Mouse (Mus musculus): Measurements from ENCODE around the gene Morn1.
A peak's percentile ranks its signal among the peaks of the same experiment; 100 is the strongest.

The Morn1 gene

GRCm38 (mm10) chr4:155142836-155143235 lies 56.5 kb downstream of the Morn1 start:
- no peak for DNase-seq

DNA sequence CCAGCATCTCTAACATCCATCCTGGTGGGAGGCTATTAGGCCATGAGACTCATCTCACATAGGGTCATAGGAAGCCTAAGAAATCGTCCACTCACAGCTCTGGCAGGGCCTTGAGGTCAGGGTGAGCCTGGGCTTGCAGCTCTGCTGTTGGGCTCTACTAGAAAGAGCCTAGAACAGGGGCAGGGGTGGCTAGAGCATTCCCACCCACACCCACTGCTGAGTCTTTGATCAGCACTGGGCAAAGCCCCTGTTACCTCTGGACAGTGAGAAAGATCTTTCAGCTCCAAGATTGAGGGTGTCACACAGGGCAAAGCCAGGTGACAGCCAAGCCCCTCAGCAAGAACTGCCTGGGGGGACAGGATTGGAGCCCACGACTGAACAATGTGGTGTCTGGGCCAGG lies 57.0 kb downstream of the Morn1 start:
- no peak for DNase-seq

DNA sequence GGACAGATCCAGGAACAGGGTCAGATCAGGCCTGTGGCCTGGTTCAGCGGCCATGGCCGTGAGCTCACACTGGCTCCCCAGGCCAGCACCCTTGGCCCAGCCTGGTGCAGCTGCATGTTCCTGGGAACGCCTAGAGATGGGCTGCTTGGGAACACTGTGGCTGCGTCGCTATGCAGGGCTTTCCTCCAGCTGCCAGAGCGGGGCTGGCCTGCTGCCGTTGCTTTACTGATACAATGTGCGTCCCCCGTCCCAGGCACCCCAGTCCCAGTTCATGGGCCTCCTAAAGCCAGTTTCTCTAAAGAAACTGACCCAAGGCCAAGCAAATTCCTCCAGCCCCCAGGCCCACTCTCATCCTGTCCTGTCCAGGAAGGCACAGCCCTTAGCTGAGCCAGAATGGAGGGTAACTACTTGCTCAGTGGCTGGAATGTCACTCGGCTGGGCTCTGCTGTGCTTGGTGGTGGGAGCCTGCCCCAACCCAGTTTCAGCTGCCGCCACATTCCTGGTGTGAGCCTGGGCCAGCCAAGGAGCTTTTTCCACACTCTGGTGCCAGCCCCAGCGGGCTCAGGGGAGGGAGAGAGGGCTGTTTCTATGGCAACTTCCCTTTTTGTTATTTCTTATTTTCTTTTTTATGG lies 57.6 kb downstream of the Morn1 start:
- peak; percentile 54 for DNase-seq

DNA sequence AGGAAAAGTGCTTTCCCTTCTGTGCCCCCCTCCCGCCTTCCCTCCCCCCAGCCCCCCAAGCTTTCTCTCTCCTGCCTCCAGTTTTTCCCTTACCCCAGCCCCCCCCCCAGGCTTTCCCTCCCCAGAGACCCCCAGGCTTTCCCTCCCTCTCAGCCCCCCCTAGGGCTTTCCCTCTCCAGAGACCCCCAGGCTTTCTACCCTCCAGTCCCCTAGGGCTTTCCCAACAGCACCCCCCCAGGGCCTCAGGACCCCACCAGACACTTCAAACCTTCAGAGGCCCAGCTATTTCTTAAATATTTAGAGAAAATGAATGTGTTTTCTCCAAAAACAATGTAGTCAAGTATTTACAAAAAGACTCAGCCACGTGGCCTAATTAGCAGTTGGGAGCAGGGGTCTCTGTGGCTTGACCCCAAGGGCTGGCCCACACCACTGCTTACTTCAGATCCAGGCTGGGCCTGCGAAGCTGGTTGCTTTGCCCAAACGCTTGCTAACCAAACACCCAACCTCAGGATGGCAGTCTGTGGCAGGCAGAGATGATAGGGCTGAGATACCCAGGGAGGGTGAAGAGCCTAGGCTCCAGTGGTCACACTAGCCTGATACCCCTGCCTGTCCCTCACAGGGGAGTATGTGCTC lies 58.3 kb downstream of the Morn1 start:
- no peak for DNase-seq

- no peak for DNase-seq
These were observed 59.9 kb downstream of the Morn1 start for GRCm38 (mm10) chr4:155146107-155146823.

DNA sequence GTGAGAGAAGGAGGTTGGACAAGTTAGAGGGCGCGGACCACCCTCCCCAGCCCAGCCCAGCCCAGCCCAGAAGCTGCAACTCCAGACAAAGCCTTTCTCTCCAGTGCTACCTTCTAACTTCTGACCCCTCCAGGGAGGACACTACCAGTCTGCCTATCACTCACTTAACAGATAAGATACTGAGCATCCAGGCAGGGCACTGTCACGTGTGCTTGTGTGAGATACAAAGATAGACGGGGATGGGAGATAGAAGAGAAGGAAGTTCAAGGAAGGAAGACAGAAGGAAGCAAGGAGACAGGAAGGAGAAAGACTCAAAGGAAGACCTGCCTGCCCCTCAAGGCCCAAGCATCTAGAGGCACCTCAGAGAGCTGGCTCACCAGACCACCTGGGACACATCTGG lies 62.1 kb downstream of the Morn1 start:
- DNase-seq: no peak

GRCm38 (mm10) chr4:155148910-155149698 lies 62.7 kb downstream of the Morn1 start:
- no peak for DNase-seq

GRCm38 (mm10) chr4:155149941-155150275 lies 63.5 kb downstream of the Morn1 start:
- no peak for DNase-seq

DNA sequence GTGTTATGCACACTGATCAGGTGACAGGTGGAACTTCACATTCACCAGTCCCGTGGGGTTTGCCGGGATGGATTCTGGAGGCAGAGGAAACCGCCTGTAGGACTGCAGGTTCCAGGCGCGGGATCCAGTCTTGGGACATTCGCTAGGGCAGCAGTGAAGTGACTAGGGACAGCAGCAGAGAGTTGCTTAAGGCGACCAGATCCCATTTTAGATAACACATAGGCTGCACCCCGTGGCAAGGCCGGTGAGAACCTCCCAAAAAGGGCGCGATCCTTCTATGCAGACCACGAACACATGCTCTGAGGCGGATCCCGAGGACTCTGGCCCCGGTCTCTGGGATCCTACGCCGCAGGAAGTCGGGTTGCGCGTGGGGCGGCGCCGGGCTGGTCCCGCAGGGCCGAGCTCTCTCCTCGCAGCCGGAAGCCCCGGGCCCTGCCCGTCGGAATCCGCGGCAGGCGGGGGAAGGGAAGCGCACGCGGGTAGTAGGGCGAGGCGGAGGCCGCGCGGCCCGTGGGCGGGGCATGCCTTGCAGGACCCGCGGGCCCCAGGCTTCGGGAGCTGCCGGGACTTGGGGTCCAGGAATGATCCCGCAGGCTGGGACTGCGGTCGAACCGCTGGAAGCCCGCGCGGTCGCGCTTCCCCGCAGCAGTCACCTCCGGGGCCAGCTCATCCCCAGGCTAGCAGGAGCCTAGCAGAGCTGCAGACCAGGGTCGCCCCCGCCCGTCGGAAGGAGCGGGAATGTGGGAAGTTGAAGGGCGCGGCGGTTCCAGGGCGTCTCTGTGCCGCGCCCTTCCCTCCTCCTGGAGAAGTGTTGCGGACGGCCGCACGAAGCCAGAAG lies 64.1 kb downstream of the Morn1 start:
- peak; percentile 70 for DNase-seq

GRCm38 (mm10) chr4:155151221-155151788 lies 64.9 kb downstream of the Morn1 start:
- DNase-seq: no peak

GRCm38 (mm10) chr4:155151845-155152244 lies 65.5 kb downstream of the Morn1 start:
- no peak for DNase-seq

DNA sequence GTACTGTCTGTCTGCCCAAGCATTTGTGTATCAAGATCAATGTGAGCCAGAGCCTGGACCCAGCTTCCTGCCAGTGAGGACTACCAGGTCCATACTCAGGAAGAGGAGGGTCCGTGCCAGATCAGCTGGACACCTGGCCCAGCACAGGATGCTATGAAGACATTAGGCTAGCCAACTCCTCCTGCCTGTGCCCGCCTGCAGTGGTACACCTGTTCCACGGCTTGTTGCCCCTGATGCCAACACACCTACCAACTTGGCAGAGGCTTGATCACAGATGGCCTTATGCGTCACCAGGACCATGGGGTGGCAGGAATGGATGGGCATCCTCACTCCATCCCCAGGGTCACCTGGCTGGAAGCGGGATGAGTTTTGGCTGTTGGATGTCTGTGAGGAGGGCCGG lies 66.1 kb downstream of the Morn1 start:
- DNase-seq: no peak

DNA sequence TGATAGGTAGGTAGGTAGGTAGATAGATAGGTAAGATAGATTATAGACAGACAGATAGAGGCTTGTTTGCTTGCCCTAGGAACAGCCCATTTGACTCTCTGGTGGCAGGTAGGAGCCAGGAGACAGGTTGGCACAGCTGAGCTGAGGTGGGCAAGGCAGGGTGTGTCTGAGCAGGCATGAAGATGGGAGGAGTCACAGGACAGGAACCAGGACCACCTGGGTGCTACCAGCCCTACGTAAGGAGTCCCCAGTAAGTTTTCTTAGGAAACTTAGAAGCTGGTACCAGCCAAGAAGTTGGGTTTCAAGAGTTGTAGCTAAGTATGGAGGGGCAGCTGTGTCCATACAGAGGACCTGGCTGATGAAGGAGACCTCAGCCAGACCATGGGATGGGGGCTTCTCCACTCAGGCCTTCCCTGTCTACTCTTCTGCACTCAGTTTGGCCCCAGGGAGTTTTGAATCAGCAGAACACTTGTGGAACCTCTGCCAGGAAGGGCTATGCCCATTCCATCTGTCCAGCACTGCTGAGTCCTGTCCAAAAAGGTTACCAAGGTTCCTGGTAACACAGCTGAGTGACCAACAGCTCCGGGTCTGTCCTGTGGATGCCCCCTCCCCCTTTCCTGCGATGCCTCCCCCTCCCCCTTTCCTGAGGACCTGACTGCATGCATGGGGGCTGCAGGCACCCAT lies 67.2 kb downstream of the Morn1 start:
- DNase-seq: no peak

GRCm38 (mm10) chr4:155154986-155155385 lies 68.6 kb downstream of the Morn1 start:
- no peak for DNase-seq

GRCm38 (mm10) chr4:155156734-155157133 lies 70.4 kb downstream of the Morn1 start:
- DNase-seq: no peak

DNA sequence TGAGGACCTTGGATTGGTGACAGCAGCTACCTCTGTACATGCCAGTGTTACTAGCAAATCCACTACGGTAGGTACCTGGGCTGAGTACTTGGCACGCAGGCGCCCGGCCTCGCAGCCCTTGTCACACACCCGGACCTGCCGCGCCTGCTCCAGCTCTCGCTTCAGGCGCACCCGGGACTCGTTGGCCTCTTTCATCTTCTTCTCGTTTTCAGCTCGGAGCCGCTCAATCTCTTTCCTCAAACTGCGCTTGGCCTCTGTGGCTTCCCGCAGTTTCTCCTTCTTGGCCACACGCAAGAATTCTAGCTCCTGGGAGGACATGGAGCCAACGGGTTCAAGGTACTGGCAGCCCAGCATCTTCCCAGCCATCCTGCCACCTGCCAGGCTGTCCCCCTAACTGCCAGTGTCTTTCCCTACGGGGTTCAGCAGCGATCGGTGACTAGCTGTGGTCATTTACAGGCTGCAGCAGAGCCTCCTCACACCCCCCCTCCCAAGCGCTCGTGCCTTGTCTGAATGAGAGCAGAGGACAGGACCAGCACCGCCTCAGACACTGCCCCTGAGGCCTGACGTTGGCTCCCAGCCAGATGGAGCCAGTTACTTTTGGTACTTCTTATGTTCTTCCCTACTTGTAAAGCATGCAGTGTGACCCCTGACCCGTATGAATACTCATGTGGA lies 71.6 kb downstream of the Morn1 start:
- no peak for DNase-seq

DNA sequence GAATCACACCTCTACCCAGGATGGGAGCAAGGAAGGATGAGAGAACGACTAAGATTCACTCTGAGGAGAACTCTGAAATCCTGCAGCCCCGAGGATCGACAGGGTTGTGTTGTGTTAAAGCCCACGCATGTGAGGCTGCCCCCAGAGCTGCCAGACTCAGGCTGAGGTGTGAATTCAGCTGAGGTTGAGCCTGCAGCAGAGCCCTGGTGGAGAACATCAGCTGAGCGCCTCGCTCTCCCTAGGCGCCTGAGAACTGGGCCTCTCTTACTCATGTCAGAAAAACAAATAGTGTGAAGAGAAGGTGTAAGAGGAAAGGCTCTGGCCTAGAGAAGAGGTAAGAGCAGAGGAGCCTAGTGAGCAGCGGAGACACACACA lies 72.2 kb downstream of the Morn1 start:
- no peak for DNase-seq

DNA sequence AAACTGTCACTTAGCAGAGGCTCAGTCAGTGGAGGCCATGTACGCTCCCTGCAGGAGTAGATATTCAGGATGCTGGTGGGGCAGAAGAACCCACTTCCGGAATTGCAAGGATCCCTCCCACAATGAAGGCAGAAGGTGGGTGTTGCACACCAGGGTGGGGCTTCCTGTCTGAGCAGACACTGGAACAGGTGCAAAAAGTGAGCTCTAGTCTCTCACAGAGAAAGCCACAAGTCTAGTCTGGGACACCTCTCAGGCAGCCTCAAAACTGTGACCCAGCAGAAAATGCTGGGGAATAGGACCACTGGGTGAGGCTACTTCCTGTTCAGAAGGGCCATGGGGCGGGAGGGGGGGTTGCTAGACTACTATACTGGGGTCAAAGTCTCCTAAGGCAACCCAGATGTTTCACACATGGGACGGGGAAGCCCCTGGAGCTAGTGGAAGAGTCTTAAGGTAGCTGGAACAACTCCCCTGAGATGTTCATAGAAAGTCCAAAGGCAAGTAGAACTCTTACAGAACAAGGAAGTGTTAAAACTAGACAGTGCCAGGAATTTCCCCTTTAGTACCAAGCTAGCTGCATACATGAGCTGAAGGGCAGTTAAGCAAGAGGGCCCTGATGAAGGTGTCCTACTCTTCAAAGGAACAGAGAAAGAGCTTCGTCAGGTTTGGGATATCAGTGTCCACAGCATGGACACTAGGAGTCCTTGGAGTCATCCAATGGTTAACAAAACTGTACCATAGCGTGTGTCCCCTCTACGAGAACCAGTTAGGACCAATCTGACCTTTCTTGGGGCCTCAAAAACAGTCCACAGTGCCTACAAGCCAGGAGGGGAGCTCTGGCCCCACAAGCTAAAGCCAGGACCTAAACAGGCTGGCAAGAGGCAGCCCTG lies 76.3 kb downstream of the Morn1 start:
- no peak for DNase-seq

GRCm38 (mm10) chr4:155163320-155163651 lies 76.9 kb downstream of the Morn1 start:
- no peak for DNase-seq

GRCm38 (mm10) chr4:155163685-155164084 lies 77.3 kb downstream of the Morn1 start:
- no peak for DNase-seq

Data from right cerebral cortex, postnatal 14 days (tissue).